Mouse (Mus musculus): ENCODE measurements at regions not wholly inside any gene's neighbourhood (a gene's known extent, or its start where the extent isn't known, plus 50 kb on each side); places are given as distances from the start of the nearest gene placed in this dataset.

- Histone ChIP-seq H3K27me3 (no peaks in the 10 kb centered on the region), H3K27ac (no peak overlapping the region), H3K4me3 (no peak overlapping the region), H3K9me3 (replicated peaks) (0 out of 2 replicates have a peak, but pooled peaks cover 4% of the 10 kb centered on the region), H3K36me3 (no peaks in the 10 kb centered on the region), H3K4me2 (replicated peaks) (no peak overlapping the region), H3K4me1 (no peaks in the 10 kb centered on the region), H3K9ac (no peak overlapping the region)
- ATAC-seq (ENCODE audit: low FRiP score), result peak; percentile 50; the same call in 1 of the 2 replicates
These were observed 385.0 kb upstream of the Lrrc7 start for GRCm38 (mm10) chr3:158947063-158947462.

DNA sequence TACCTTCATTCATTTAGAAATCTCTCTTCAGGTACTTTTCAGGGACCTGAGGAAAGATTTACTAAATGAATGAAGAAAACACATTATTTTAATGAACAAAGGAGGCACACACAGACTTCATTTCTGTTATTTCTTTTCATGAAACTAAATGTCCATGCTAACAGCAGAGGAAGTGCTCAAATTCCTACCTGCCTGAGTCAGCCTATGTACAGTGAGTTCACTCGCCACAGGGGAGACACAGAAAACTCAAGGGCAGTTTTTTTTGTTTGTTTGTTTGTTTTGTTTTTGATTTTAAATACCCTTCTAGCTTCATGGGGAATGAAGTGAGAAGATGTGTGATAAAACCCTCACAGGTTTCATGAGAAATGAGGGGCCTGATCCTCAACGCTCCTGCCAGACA lies 343.1 kb upstream of the Lrrc7 start:
- ATAC-seq (ENCODE audit: low FRiP score), result no peak
- Histone ChIP-seq H3K27me3 (no peaks in the 10 kb centered on the region), H3K4me2 (replicated peaks) (no peak overlapping the region), H3K4me3 (no peak overlapping the region), H3K27ac (no peak overlapping the region), H3K9me3 (replicated peaks) (no peaks in the 10 kb centered on the region), H3K9ac (no peak overlapping the region), H3K36me3 (no peaks in the 10 kb centered on the region), H3K4me1 (no peaks in the 10 kb centered on the region)
- WGBS, result 56% methylated on average over 2 of the region's 2 CpGs

- no peak overlapping the region for H3K9ac ChIP-seq
- no peaks in the 10 kb centered on the region for H3K9me3 ChIP-seq (replicated peaks)
- H3K4me1 ChIP-seq, result no peaks in the 10 kb centered on the region
- H3K4me3 ChIP-seq, result no peak overlapping the region
- H3K27me3 ChIP-seq, result no peaks in the 10 kb centered on the region
- no peak overlapping the region for H3K27ac ChIP-seq
- no peak for ATAC-seq (ENCODE audit: low FRiP score)
- H3K36me3 ChIP-seq, result no peaks in the 10 kb centered on the region
- no peak overlapping the region for H3K4me2 ChIP-seq (replicated peaks)
These were observed 337.4 kb upstream of the Lrrc7 start for GRCm38 (mm10) chr3:158899458-158899857.

DNA sequence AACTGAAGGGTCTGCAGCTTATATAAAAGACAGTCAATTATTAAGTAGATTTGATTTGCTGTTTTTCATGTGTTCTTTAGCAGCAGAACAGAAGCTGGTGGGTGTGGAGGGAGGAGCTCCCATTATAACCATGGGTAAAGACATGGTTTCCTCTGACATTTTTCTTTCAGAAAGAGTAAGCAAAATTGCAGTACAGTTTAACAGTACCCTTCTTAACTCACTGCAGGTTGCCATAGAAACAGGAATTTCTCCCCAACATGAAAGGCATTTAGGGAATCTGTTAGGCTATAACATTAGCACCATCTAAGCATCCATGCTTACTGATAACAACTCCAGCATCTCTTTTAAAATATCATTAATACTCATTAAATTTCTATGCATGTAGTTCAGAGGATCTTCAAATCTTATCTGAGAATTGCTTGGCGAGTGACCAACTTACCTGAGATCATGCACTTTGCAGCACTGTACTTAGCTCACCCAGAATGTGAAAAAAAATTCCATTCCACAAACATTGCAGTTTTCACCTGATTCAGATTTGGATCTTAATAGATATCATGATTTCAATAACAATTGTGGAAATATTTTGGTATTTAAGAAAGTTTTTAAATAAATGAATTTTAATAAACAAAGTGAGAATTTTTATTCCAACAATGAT lies 324.8 kb upstream of the Lrrc7 start:
- ATAC-seq (ENCODE audit: low FRiP score), result no peak

DNA sequence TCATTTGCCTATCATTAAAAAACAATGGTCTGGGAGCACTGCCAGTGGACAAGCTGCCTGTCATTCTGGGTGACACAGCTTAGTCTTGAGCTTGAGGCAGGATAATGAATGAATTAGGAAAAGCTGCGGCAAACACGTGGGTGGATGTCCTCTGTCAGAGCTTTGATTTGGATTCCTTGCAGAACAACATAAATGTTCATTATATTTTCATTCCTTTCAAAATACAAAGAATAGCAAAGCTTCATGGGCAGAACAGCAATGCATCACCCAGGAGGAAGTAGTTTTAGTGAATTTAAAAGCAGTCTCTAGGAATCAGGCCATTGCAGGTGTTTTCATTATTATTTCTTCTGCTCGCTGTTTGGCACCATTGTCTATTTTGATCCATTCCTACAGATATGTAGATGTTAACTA lies 324.3 kb upstream of the Lrrc7 start:
- Histone ChIP-seq H3K27me3 (no peaks in the 10 kb centered on the region), H3K36me3 (no peaks in the 10 kb centered on the region), H3K4me3 (no peak overlapping the region), H3K4me1 (no peaks in the 10 kb centered on the region), H3K9ac (no peak overlapping the region), H3K4me2 (replicated peaks) (no peak overlapping the region), H3K27ac (no peak overlapping the region), H3K9me3 (replicated peaks) (no peaks in the 10 kb centered on the region)
- no peak for ATAC-seq (ENCODE audit: low FRiP score)
- 56% methylated on average over 3 of the region's 3 CpGs for WGBS

More for the DNA sequence above, 324.8 kb upstream of the Lrrc7 start:
- no peaks in the 10 kb centered on the region for H3K4me1 ChIP-seq
- no peaks in the 10 kb centered on the region for H3K27me3 ChIP-seq
- 79% methylated on average over 1 of the region's 1 CpGs for WGBS
- no peak overlapping the region for H3K27ac ChIP-seq
- H3K4me3 ChIP-seq, result no peak overlapping the region
- H3K9ac ChIP-seq, result no peak overlapping the region
- no peak overlapping the region for H3K4me2 ChIP-seq (replicated peaks)
- H3K36me3 ChIP-seq, result no peaks in the 10 kb centered on the region
- H3K9me3 ChIP-seq (replicated peaks), result no peaks in the 10 kb centered on the region

Measured in hindbrain, embryonic 12.5 days (tissue).